Mouse (Mus musculus) kidney, postnatal 36 days (tissue): ENCODE data around the gene Ctnnb1.

Source experiments
- DNase-seq, 2 experiments: peaks; one replicate each; pipeline ENCODE4 v3.0.0; 2021 to 2022; ENCODE audit warnings: mixed read lengths in 2 of 2

The Ctnnb1 gene

DNA sequence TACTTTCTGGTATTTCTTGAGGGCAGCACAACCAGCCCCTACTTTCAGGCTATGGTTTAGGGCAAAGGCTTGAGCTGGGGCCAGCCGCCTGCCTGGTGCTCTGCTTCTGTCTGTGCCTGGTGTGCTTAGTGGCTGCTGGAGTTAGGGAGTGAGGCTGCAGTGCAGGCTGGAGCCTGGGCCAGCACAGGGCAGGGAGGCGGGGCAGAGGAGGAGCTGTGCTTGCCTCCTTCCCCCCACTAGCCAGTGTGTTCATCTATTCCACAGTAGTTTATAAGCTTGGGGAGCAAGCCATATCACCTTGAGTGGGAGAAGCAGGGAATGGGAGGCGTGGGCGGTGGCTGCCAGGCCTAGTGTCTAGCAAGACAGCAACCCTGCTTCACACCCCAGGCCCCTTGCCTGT, 34.1 kb downstream of the Ctnnb1 start:
- peak; percentile 25 to 57 for DNase-seq

- DNase-seq: no peak
These were observed 34.7 kb downstream of the Ctnnb1 start for GRCm38 (mm10) chr9:120963720-120964119.

DNA sequence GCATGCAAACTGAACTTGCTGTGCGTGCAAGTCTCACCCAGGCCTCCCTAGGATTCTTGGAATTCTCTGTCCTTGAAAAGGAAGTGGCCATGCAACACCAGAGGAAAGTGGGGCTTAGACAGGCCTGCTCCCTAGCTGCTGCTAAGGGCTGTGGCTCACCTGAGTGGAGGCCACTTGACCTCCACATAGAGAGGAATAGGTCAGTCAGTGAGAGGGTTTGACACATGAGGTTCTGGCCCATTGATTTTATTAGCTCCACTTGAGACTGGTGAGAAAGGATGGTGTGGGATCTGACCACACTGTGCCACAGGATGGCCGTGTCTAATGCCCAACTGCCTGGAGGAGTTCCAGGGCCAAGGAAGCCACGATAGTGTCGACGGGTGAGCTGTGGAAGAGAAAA, 35.2 kb downstream of the Ctnnb1 start:
- no peak for DNase-seq

- DNase-seq: no peak
These were observed 36.0 kb downstream of the Ctnnb1 start for GRCm38 (mm10) chr9:120965007-120965406.

DNA sequence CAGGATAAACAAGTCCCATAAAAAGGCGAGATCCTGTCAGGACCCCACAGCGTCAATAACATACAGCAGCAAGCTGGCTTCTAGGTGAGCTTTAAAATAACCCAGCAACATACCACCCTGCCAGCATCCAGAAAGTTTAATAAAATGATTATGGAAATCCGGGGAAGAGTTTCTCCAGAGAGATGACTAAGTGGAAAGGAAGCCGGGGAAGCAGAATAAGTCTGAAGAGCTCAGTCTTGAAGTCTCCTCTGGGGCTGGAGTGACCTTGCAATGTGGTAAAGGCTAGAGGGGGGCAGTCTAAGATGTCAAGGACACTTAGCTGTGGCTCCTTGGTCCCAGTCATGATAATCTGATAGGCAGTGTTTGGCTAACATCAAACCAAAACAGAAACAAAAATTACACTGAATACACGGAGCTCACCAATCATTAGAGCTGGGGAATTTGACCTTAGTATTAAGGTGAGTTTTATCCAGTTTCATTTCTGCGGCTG, 44.1 kb downstream of the Ctnnb1 start:
- no peak for DNase-seq

DNA sequence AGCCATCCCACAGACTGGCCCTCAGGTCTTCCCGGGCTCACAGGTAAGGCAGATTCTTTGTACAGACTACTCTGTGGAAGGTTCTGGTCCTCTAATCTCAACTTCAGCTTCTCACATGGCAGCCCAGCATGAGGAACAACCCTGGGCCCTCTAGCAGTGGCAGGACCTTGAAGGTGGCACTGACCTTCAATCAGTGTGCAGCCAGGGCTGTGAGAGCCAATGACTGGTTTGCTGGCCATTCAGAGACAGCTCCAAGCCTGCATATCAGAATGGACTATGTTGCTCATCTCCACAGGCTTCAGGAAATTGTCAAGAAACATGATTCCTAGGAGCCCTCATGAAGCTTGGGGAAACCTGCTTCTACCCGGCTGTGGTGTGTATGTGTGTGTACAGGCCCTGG, 45.2 kb downstream of the Ctnnb1 start:
- DNase-seq: no peak

DNA sequence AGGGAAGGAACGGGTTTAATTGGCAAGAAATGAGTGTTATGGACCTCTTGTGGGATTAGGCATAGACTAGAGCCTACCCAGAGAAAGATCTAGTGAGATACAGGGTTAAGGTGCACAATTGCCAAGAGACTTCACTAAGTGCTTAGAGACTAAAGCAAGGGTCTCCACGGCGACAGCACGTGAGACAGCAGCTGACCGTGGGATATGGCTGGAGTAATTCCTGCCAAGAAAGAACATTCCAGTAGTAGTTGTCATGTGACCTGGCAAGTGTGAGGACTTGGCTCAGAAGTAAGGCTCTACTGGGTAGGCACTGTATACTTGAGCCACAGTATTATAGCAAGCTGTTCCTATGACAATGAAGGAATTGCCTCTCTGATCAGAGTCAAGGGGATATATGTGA, 47.1 kb downstream of the Ctnnb1 start:
- peak; percentile 65 to 66 for DNase-seq

- no peak for DNase-seq
These were observed 47.8 kb downstream of the Ctnnb1 start for GRCm38 (mm10) chr9:120976856-120977255.

- DNase-seq: no peak
These were observed 52.8 kb downstream of the Ctnnb1 start for GRCm38 (mm10) chr9:120981777-120982176.

GRCm38 (mm10) chr9:120983849-120984248, 54.8 kb downstream of the Ctnnb1 start:
- no peak for DNase-seq

DNA sequence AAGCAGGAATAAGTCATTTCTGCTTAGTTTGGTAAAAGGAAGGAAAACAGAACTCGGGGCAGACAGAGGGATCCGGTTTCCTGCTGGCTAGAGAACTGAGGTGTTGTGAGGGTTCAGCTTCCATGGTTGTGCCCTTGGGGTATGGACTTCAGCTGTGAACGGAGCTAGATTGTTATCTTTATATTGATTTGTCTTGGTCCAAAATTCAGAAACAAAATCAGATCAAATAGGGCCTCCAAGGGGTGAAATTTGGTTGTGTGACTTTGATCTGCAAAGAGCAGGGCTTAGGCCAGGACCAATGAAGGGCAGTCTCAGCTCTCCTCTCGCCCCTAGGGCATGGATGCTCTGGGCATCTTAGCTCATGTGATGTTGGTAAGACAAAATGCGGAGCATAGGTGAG, 55.5 kb downstream of the Ctnnb1 start:
- no peak for DNase-seq

- DNase-seq: peak; percentile 36 to 57
These were observed 56.0 kb downstream of the Ctnnb1 start for GRCm38 (mm10) chr9:120985009-120985408.

- peak; percentile 56 to 61 for DNase-seq
These were observed 56.5 kb downstream of the Ctnnb1 start for GRCm38 (mm10) chr9:120985524-120985923.

DNA sequence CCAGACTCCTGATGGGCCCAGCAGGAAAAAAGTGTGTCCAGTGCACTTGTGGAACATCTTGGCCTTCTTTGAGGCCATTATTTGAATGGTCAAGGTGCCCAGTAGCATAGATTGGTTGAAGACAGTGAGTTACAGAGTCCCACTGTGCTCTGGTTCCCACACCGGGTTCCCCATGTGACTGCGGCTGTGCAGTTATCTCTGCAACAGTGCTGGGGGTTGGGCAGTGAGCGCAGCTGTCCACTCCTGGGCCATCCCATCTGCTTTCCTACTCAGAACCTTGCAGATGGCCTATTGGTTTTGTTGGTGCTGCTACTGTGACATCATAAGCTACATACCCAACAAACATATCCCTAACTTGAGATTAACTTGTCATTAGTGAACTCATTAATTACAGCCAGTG, 57.2 kb downstream of the Ctnnb1 start:
- DNase-seq: no peak

GRCm38 (mm10) chr9:120986994-120987393, 58.0 kb downstream of the Ctnnb1 start:
- no peak for DNase-seq

DNA sequence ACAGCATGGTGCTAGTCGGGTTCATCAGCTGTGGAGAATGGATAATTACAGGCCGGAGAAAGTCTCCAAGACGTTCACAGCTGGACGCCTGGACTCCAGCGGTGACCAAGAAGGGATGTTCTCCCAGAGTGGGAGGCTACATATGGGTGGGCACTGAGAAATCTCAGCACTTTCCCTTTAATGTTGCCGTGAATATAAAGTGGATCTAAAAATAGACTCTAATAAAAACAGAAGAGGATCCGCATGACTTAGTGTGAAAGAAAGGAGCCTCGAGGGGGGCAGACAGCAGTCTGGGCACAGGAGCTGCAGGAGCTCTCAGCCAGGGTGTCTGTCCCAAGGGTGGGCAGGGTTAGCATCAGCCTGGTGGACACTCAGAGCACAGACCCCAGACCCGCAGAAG, 59.1 kb downstream of the Ctnnb1 start:
- DNase-seq: no peak

GRCm38 (mm10) chr9:120989806-120990700, 61.0 kb downstream of the Ctnnb1 start:
- no peak for DNase-seq

DNA sequence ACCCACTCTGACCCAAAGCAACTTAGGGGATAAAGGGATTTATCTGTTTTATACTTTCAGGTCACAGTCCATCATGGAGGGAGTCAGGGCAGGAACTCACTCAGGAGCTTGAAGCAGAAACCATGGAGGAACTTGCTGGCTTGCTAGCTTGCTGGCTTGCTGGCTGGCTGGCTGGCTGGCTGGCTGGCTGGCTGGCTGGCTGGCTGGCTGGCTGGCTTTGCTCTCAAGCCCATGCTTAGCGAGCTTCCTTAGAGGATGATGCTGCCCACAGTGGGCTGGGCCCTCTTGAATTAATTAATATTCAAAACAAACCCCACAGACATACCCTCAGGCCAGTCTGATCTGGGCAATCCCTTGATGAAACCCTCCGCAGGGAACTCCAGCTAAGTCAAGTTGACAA, 62.8 kb downstream of the Ctnnb1 start:
- no peak for DNase-seq

DNA sequence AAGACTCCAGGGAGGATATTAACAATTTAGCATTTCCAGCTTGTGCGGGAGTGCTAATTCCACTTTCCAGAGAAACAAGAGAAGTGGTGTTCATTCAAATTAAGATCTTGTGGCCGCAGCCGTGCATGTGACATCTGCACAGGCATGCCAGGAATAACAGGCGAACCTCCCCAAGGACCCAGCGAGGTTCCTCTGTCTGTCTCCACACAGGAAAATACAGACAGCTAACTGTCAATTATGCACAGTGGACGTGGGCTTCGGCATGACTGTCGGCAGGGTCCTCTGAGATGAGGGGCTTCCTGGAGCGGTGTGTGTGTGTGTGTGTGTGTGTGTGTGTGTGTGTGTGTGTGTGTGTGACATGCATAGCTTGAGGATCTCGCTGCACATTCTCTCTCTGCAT, 64.0 kb downstream of the Ctnnb1 start:
- no peak for DNase-seq

GRCm38 (mm10) chr9:120994223-120995155, 65.5 kb downstream of the Ctnnb1 start:
- DNase-seq: peak; percentile 66 to 79

- no peak for DNase-seq
These were observed 69.7 kb downstream of the Ctnnb1 start for GRCm38 (mm10) chr9:120998696-120999095.

DNA sequence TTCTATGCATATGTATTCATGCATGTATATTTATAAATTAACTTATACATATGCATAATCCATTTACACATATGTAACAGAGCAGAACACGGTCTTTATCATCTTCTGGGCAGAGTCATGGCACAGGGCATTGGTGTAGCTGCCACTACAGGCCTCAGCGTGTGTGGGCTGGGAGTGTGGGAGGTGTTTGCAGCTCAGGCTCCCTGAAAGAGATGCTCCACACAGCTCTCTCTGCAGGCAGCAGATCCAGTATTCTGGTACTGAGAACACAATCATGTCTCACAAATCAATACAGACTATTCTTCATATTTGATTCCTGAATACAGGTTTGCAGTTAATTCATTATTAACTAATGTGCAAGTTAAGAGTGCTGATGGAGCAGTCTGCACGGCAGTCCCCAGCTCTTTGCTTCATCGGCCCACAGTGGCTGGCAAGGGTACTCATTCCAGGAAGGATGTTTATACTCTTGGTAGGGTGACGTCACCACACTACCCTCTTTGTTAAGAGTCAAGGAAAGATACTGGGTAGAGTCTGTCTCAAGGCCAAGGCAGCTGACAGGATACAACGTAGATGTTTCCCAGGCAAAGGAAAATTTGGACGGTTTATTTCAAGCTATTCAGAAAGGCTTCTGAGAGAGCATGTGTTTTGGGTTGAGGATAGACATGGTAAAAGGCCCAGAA, 71.8 kb downstream of the Ctnnb1 start:
- DNase-seq: peak; percentile 38 to 56
